Mouse (Mus musculus) lung, embryonic 14.5 days (tissue): ENCODE results near the gene Ikzf3. TPM values are rescaled to one million over a fixed set of nuclear protein-coding genes. Genes with fewer than 3 reads are reported as not detected.

ENCODE experiments used
- ATAC-seq: fragments of 200-750 bp; cut with Nextera tagmentation; 2 replicates; pipeline ENCODE4 v1.8.0; 2017; ENCODE audit warnings: mild to moderate bottlenecking, moderate TSS enrichment, moderate library complexity; ENCODE audit not compliant: insufficient read depth
- DNase-seq: peaks from one replicate; pipeline ENCODE4 v3.0.0-alpha.2; 2015
- H3K27ac ChIP-seq: fragments of 300-500 bp; sonication (generic); 2 replicates; pipeline ENCODE4 v1.5.1; 2014; ENCODE audit warnings: low read depth, mild to moderate bottlenecking, moderate library complexity
- H3K27me3 ChIP-seq: fragments of 300-500 bp; sonication (generic); 2 replicates; pipeline ENCODE4 v1.6.1; 2014; ENCODE audit warnings: low read length, control low read depth; ENCODE audit not compliant: insufficient read depth
- H3K36me3 ChIP-seq: fragments of 300-500 bp; sonication (generic); 2 replicates; pipeline ENCODE4 v1.6.1; 2014; ENCODE audit warnings: control low read depth; ENCODE audit not compliant: insufficient read depth
- H3K4me1 ChIP-seq: fragments of 300-500 bp; sonication (generic); 2 replicates; pipeline ENCODE4 v1.6.1; 2014; ENCODE audit warnings: antibody characterized with exemption, control low read depth; ENCODE audit not compliant: insufficient read depth
- H3K4me2 ChIP-seq: fragments of 300-500 bp; sonication (generic); 2 replicates; pipeline ENCODE4 v1.6.1; 2014; ENCODE audit warnings: mild to moderate bottlenecking
- H3K4me3 ChIP-seq: fragments of 300-500 bp; sonication (generic); 2 replicates; pipeline ENCODE4 v1.5.1; 2014; ENCODE audit warnings: low read depth, low read length
- H3K9ac ChIP-seq: fragments of 300-500 bp; sonication (generic); 2 replicates; pipeline ENCODE4 v1.6.1; 2014
- H3K9me3 ChIP-seq: fragments of 300-500 bp; sonication (generic); 2 replicates; pipeline ENCODE4 v1.6.1; 2016; ENCODE audit warnings: low read depth, low read length, control low read depth
- CTCF ChIP-seq: IDR thresholded peaks from 2 replicates; pipeline ENCODE4 v1.5.1; 2016; ENCODE audit warnings: antibody characterized with exemption, low read depth
- WGBS: fragments of 180-500 bp; shearing (Covaris S2); extraction: QIAGEN DNeasy Blood & Tissue Kit; methylation state at CpG from one replicate; pipeline ENCODE4 v1.1.7; 2014; 5-methylcytosine and 5-hydroxymethylcytosine counted together
- polyA plus RNA-seq: library from polyadenylated mRNA; unstranded; fragments of >200 nt; fragmentation: Nextera tagmentation; extraction: Ambion mirVana; gene quantifications from 2 replicates; pipeline ENCODE4 v1.2.1, GENCODE M21; 2014

Ikzf3 gene
- polyA plus RNA-seq, 1 experiment from 2014 or later, result 0.14 TPM

- ATAC-seq (no peak), DNase-seq (peak; percentile 11)
- TF ChIP-seq CTCF, result no peak
- Histone ChIP-seq H3K4me1 (no peaks in the 10 kb centered on the region), H3K27me3 (no peaks in the 10 kb centered on the region), H3K9me3 (no peaks in the 10 kb centered on the region), H3K4me2 (no peak overlapping the region), H3K9ac (no peak overlapping the region), H3K36me3 (no peaks in the 10 kb centered on the region), H3K27ac (no peak overlapping the region), H3K4me3 (no peak overlapping the region)
- 54% methylated on average over 9 of the region's 9 CpGs for WGBS
These were observed 52.4 kb downstream of the Ikzf3 start for GRCm38 (mm10) chr11:98493394-98493793.

DNA sequence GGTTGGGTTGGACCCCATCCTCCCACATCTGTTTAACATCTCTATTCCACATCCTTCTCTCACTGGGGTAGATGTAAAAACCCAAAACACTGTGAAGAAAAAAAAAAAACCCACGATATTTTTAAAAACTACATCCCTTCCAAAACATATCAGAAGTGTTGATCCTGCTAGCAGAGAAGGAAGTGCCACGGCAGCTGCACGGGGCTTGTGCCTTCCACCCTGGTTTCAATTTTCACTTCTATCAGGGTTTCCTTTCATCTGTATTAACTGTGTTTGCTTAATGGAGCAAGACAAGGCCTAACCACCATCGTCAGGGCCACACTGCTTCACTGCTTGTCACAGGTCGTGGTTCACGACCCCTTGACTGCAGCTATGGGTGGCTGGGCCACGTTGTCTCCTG, 52.9 kb downstream of the Ikzf3 start:
- no peak overlapping the region for H3K9ac ChIP-seq
- no peak overlapping the region for H3K4me3 ChIP-seq
- no peaks in the 10 kb centered on the region for H3K4me1 ChIP-seq
- H3K36me3 ChIP-seq, result no peaks in the 10 kb centered on the region
- no peaks in the 10 kb centered on the region for H3K9me3 ChIP-seq
- no peak for DNase-seq
- no peaks in the 10 kb centered on the region for H3K27me3 ChIP-seq
- H3K27ac ChIP-seq, result no peak overlapping the region
- ATAC-seq, result no peak
- no peak overlapping the region for H3K4me2 ChIP-seq
- WGBS, result 16% methylated on average over 7 of the region's 7 CpGs
- no peak for TF ChIP-seq CTCF

GRCm38 (mm10) chr11:98491571-98491970, 54.3 kb downstream of the Ikzf3 start:
- Histone ChIP-seq H3K27me3 (no peaks in the 10 kb centered on the region), H3K4me1 (no peaks in the 10 kb centered on the region), H3K9me3 (no peaks in the 10 kb centered on the region), H3K36me3 (no peaks in the 10 kb centered on the region), H3K9ac (no peak overlapping the region), H3K4me3 (no peak overlapping the region), H3K27ac (no peak overlapping the region), H3K4me2 (no peak overlapping the region)
- ATAC-seq (no peak), DNase-seq (no peak)
- TF ChIP-seq CTCF, result no peak
- WGBS, result 85% methylated on average over 7 of the region's 7 CpGs

DNA sequence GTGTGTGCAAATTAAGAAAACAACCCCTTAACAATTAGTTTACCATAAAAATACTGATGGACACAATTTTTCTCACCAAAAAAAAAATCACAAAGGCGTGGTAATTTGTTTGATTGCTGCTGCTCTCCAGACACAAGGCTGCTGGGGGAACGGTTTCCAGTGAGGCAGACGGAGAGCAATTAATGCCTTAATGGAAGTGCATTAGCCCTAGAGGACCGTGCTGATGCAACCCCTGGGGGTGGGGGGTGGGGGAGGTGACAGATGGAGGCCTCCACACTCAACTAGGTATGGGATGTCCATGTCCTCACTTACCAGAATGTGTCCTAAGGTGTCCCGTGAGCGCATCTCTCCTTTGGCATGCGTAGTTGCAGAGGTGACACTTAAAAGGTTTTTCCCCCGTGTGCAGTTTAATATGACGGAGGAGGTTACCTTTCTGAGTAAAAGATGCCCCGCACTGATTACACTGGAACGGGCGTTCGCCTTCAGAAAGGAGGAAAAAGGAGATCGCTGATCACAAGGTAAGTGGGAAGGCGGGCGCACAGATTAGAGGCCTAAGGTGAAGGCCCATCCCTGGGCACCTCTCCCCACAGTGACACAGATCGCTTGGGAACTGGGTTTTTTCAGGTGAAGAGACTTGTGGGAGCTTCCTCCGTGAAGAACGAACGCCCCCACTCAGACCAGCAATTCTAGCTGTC, 57.1 kb downstream of the Ikzf3 start:
- Histone ChIP-seq H3K4me2 (no peak overlapping the region), H3K27me3 (no peaks in the 10 kb centered on the region), H3K9ac (no peak overlapping the region), H3K4me1 (no peaks in the 10 kb centered on the region), H3K27ac (no peak overlapping the region), H3K36me3 (no peaks in the 10 kb centered on the region), H3K4me3 (no peak overlapping the region), H3K9me3 (no peaks in the 10 kb centered on the region)
- 67% methylated on average over 20 of the region's 20 CpGs for WGBS
- TF ChIP-seq CTCF, result no peak
- DNase-seq (no peak), ATAC-seq (no peak)

- Histone ChIP-seq H3K27me3 (no peaks in the 10 kb centered on the region), H3K4me3 (no peak overlapping the region), H3K36me3 (no peaks in the 10 kb centered on the region), H3K4me1 (no peaks in the 10 kb centered on the region), H3K27ac (no peak overlapping the region), H3K9me3 (no peaks in the 10 kb centered on the region), H3K9ac (no peak overlapping the region), H3K4me2 (no peak overlapping the region)
- DNase-seq, result no peak
- no peak for ATAC-seq
- WGBS, result 63% methylated on average over 5 of the region's 5 CpGs
- no peak for TF ChIP-seq CTCF
These were observed 58.2 kb downstream of the Ikzf3 start for GRCm38 (mm10) chr11:98487526-98488040.

DNA sequence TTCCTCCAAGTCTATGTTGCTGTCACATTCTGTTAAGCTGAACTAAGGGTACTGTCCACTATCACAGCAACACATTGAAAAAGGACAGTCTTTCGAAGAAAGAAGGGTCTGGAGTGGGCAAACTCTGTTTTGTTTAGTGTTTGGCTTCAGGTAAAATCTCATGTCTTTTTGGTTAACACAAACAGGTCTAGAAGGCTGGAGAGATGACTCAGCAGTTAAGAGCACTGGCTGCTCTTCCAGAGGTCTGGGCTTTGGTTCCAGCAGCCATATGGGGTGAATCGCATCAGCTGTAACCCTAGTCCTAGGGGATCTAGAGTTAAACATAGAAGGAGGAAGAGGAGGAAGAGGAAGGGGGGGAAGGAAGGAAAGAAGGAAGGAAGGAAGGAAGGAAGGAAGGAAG, 60.1 kb downstream of the Ikzf3 start:
- Histone ChIP-seq H3K27ac (no peak overlapping the region), H3K9ac (no peak overlapping the region), H3K4me3 (no peak overlapping the region), H3K27me3 (no peaks in the 10 kb centered on the region), H3K4me1 (no peaks in the 10 kb centered on the region), H3K36me3 (no peaks in the 10 kb centered on the region), H3K4me2 (no peak overlapping the region), H3K9me3 (no peaks in the 10 kb centered on the region)
- ATAC-seq, result no peak
- no peak for TF ChIP-seq CTCF
- no peak for DNase-seq
- WGBS, result 91% methylated on average over 2 of the region's 2 CpGs

- no peak overlapping the region for H3K27ac ChIP-seq
- H3K9me3 ChIP-seq, result no peaks in the 10 kb centered on the region
- H3K4me2 ChIP-seq, result no peak overlapping the region
- ATAC-seq, result no peak
- H3K4me1 ChIP-seq, result no peaks in the 10 kb centered on the region
- TF ChIP-seq CTCF, result no peak
- WGBS, result 76% methylated on average over 10 of the region's 10 CpGs
- no peak overlapping the region for H3K4me3 ChIP-seq
- DNase-seq, result no peak
- no peaks in the 10 kb centered on the region for H3K36me3 ChIP-seq
- no peaks in the 10 kb centered on the region for H3K27me3 ChIP-seq
- H3K9ac ChIP-seq, result no peak overlapping the region
These were observed 63.8 kb downstream of the Ikzf3 start for GRCm38 (mm10) chr11:98482067-98482466.
